Mouse (Mus musculus): Measurements from ENCODE around the gene Armc2. TPM values are rescaled to one million over a fixed set of nuclear protein-coding genes. Genes with fewer than 3 reads are reported as not detected.

The Armc2 gene
- total and polyA plus RNA-seq, 3 experiments, result 0.27 TPM; not detected in 2

DNA sequence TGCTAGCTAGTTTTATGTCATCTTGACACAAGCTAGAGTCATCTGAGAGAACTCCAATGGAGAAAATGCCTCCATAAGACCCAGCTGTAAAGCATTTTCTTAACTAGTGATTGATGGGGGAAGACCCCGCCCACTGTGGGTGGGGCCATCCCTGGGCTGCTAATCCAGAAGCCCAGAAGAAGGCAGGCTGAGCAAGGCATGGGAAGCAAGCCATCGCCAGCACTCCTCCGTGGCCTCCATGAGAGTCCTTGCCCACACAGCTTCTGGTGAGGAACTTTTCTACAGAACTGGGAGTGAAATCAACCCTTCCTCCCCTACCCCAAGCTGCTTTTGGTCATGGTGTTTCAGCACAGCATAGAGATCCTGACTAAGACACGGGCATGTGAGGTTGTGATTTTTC, 79.2 kb downstream of the Armc2 start:
- DNase-seq (ENCODE audit: low spot score) (no peak), ATAC-seq (ENCODE audit: extremely low read depth, insufficient number of reproducible peaks, low FRiP score, poor library complexity, severe bottlenecking) (no peak)
- Histone ChIP-seq H3K4me1 (ENCODE audit: insufficient read depth, low read depth, low read length) (peaks cover 40% of the 10 kb centered on the region), H3K4me3 (ENCODE audit: low read depth, low read length) (no peak overlapping the region), H3K27me3 (ENCODE audit: insufficient read depth, low read length) (peaks cover 8% of the 10 kb centered on the region; the same call in 1 of the 2 replicates), H3K9me3 (replicated peaks) (peaks cover 7% of the 10 kb centered on the region), H3K36me3 (replicated peaks) (no peaks in the 10 kb centered on the region)
- TF ChIP-seq CTCF (IDR thresholded peaks at IDR 0.05; ENCODE audit: low read depth, low read length) (no peak), GATA1 (IDR thresholded peaks at IDR 0.05; ENCODE audit: borderline replicate concordance, low read length) (no peak), GATA2 (IDR thresholded peaks at IDR 0.05; ENCODE audit: borderline replicate concordance, low read depth, low read length) (no peak), POLR2AphosphoS5 (IDR thresholded peaks at IDR 0.05; ENCODE audit: insufficient replicate concordance, low read depth, low read length) (no peak), TAL1 (conservative IDR thresholded peaks at IDR 0.05; ENCODE audit: low read depth, low read length) (no peak)

GRCm38 (mm10) chr10:41937176-41937575, 81.1 kb downstream of the Armc2 start:
- no peaks in the 10 kb centered on the region for H3K36me3 ChIP-seq (replicated peaks)
- peaks cover 12% of the 10 kb centered on the region; the same call in 1 of the 2 replicates for H3K27me3 ChIP-seq (ENCODE audit: insufficient read depth, low read length)
- H3K4me3 ChIP-seq (ENCODE audit: low read depth, low read length), result no peak overlapping the region
- DNase-seq (ENCODE audit: low spot score) (peak; percentile 21), ATAC-seq (ENCODE audit: extremely low read depth, insufficient number of reproducible peaks, low FRiP score, poor library complexity, severe bottlenecking) (peak; percentile 79)
- H3K4me1 ChIP-seq (ENCODE audit: insufficient read depth, low read depth, low read length), result peaks cover 48% of the 10 kb centered on the region
- TF ChIP-seq CTCF (IDR thresholded peaks at IDR 0.05; ENCODE audit: low read depth, low read length) (no peak), GATA1 (IDR thresholded peaks at IDR 0.05; ENCODE audit: borderline replicate concordance, low read length) (no peak), POLR2AphosphoS5 (IDR thresholded peaks at IDR 0.05; ENCODE audit: insufficient replicate concordance, low read depth, low read length) (no peak), GATA2 (IDR thresholded peaks at IDR 0.05; ENCODE audit: borderline replicate concordance, low read depth, low read length) (no peak), TAL1 (conservative IDR thresholded peaks at IDR 0.05; ENCODE audit: low read depth, low read length) (no peak)
- peaks cover 7% of the 10 kb centered on the region for H3K9me3 ChIP-seq (replicated peaks)

DNA sequence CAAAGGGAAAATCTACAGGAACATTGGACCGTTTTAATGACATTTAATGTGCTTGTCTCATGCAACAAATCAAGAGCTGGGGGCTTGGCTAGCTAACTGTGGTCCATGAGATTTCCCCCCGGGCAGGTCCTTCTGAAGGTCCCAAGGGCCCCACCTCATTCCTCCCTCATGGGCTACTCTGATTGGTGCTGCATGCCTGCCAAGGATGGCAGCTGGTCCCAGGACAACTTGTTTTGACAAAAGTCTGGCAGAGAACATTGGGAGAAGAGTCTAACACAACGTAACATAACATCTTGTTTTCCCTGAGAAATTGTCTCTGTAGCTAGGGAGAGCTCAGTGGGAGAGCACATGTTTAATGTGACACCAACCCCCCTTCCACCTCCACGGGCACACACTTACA, 82.1 kb downstream of the Armc2 start:
- TF ChIP-seq GATA1 (IDR thresholded peaks at IDR 0.05; ENCODE audit: borderline replicate concordance, low read length) (no peak), GATA2 (IDR thresholded peaks at IDR 0.05; ENCODE audit: borderline replicate concordance, low read depth, low read length) (no peak), POLR2AphosphoS5 (IDR thresholded peaks at IDR 0.05; ENCODE audit: insufficient replicate concordance, low read depth, low read length) (no peak), TAL1 (conservative IDR thresholded peaks at IDR 0.05; ENCODE audit: low read depth, low read length) (no peak), CTCF (IDR thresholded peaks at IDR 0.05; ENCODE audit: low read depth, low read length) (no peak)
- Histone ChIP-seq H3K27me3 (ENCODE audit: insufficient read depth, low read length) (peaks cover 15% of the 10 kb centered on the region; the same call in 1 of the 2 replicates), H3K9me3 (replicated peaks) (peaks cover 7% of the 10 kb centered on the region), H3K36me3 (replicated peaks) (no peaks in the 10 kb centered on the region), H3K4me1 (ENCODE audit: insufficient read depth, low read depth, low read length) (peaks cover 55% of the 10 kb centered on the region), H3K4me3 (ENCODE audit: low read depth, low read length) (no peak overlapping the region)
- DNase-seq (ENCODE audit: low spot score) (no peak), ATAC-seq (ENCODE audit: extremely low read depth, insufficient number of reproducible peaks, low FRiP score, poor library complexity, severe bottlenecking) (no peak)

- Histone ChIP-seq H3K36me3 (replicated peaks) (no peaks in the 10 kb centered on the region), H3K4me3 (ENCODE audit: low read depth, low read length) (no peak overlapping the region), H3K9me3 (replicated peaks) (peaks cover 7% of the 10 kb centered on the region), H3K27me3 (ENCODE audit: insufficient read depth, low read length) (peaks cover 18% of the 10 kb centered on the region; the same call in 1 of the 2 replicates), H3K4me1 (ENCODE audit: insufficient read depth, low read depth, low read length) (peaks cover 60% of the 10 kb centered on the region)
- ATAC-seq (ENCODE audit: extremely low read depth, insufficient number of reproducible peaks, low FRiP score, poor library complexity, severe bottlenecking) (no peak), DNase-seq (ENCODE audit: low spot score) (no peak)
- TF ChIP-seq GATA1 (IDR thresholded peaks at IDR 0.05; ENCODE audit: borderline replicate concordance, low read length) (no peak), POLR2AphosphoS5 (IDR thresholded peaks at IDR 0.05; ENCODE audit: insufficient replicate concordance, low read depth, low read length) (no peak), GATA2 (IDR thresholded peaks at IDR 0.05; ENCODE audit: borderline replicate concordance, low read depth, low read length) (no peak), TAL1 (conservative IDR thresholded peaks at IDR 0.05; ENCODE audit: low read depth, low read length) (no peak), CTCF (IDR thresholded peaks at IDR 0.05; ENCODE audit: low read depth, low read length) (no peak)
Observed at GRCm38 (mm10) chr10:41935476-41935829, 82.8 kb downstream of the Armc2 start.

DNA sequence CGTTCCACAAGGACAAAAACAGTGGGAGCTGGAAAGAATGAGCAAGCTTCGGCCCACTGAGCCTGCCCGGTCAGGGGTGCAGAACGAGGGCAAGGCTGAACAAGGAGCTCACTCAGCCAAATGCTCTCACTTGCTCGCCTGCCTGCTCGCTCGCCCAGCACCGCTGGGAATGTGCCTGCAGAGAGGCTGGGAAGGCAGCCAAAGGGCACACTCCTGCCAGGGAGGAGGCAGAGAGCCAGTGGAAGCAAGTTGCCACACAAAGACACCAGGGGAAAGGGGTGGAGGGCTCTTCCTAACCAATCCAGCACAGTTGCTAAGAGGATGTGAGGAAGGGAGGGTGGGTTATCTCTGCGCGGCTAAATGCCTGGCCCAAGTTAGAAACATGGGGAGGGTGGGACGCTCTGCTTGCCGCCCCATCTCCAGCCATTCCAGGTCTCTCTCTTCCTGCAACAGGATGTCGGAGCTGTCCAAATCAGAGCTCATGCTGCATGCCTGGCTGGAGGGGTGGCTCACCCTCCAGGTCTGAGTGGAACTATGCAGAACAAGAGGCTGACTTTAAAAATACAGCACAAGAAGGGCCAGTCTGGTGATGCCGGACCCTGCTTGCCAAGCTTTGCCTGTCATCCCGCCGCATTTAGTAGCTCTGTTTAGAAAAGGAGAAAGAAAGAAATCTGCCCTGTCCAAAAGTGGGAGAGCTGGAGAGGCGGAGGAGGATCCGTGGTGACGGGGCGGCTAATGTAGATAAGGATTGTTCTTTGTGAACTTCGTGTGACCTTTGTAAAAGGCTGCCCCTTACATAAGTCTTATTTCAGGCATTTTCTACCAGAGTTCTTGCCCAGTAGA, 83.4 kb downstream of the Armc2 start:
- no peak for ATAC-seq (ENCODE audit: extremely low read depth, insufficient number of reproducible peaks, low FRiP score, poor library complexity, severe bottlenecking)
- peaks cover 7% of the 10 kb centered on the region for H3K9me3 ChIP-seq (replicated peaks)
- peaks cover 66% of the 10 kb centered on the region for H3K4me1 ChIP-seq (ENCODE audit: insufficient read depth, low read depth, low read length)
- H3K36me3 ChIP-seq (replicated peaks), result no peaks in the 10 kb centered on the region
- peaks cover 23% of the 10 kb centered on the region; the same call in 1 of the 2 replicates for H3K27me3 ChIP-seq (ENCODE audit: insufficient read depth, low read length)
- peak overlapping the region; percentile 17; the same call in 1 of the 2 replicates for H3K4me3 ChIP-seq (ENCODE audit: low read depth, low read length)
- DNase-seq (ENCODE audit: low spot score), result no peak
- TF ChIP-seq GATA2 (IDR thresholded peaks at IDR 0.05; ENCODE audit: borderline replicate concordance, low read depth, low read length), result no peak
- TF ChIP-seq TAL1 (conservative IDR thresholded peaks at IDR 0.05; ENCODE audit: low read depth, low read length), result no peak
- no peak for TF ChIP-seq GATA1 (IDR thresholded peaks at IDR 0.05; ENCODE audit: borderline replicate concordance, low read length)
- TF ChIP-seq POLR2AphosphoS5 (IDR thresholded peaks at IDR 0.05; ENCODE audit: insufficient replicate concordance, low read depth, low read length), result no peak
- no peak for TF ChIP-seq CTCF (IDR thresholded peaks at IDR 0.05; ENCODE audit: low read depth, low read length)

DNA sequence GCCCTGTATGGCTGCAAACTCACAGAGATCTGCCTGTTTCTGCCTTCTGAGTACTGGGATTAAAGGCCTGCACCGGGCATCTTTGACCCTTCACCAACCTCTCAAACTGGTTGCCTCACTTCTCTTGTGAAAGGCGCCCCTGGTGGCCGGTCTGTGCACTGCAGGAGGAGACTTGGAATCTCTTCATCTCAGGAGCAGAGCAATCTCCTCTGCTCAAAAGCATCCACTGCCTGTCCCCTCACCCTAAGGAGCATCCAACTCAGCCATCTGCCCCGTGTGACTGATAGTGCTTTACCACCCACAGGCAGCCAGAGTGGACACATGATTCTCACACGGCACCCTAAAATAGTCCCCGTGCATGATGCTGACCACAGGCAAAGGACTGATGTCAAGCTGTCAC, 84.7 kb downstream of the Armc2 start:
- Histone ChIP-seq H3K27me3 (ENCODE audit: insufficient read depth, low read length) (peaks cover 28% of the 10 kb centered on the region; the same call in 1 of the 2 replicates), H3K4me3 (ENCODE audit: low read depth, low read length) (no peak overlapping the region), H3K4me1 (ENCODE audit: insufficient read depth, low read depth, low read length) (peaks cover 66% of the 10 kb centered on the region), H3K9me3 (replicated peaks) (no peaks in the 10 kb centered on the region), H3K36me3 (replicated peaks) (no peaks in the 10 kb centered on the region)
- TF ChIP-seq POLR2AphosphoS5 (IDR thresholded peaks at IDR 0.05; ENCODE audit: insufficient replicate concordance, low read depth, low read length) (no peak), CTCF (IDR thresholded peaks at IDR 0.05; ENCODE audit: low read depth, low read length) (peak; percentile 80)
- ATAC-seq (ENCODE audit: extremely low read depth, insufficient number of reproducible peaks, low FRiP score, poor library complexity, severe bottlenecking) (no peak), DNase-seq (ENCODE audit: low spot score) (no peak)

Data from G1E (cell line).